8 mouse cellular contexts compared by ENCODE assay signal in genomic region chr6:121178700-121179358, GRCm38 (mm10). TPM values are rescaled to one million over a fixed set of nuclear protein-coding genes. Genes with fewer than 3 reads are reported as not detected.
DNase-seq lines count a peak whose midpoint lies in the region; ATAC-seq and TF ChIP-seq lines count a peak whose summit lies in the region.

No protein-coding gene starts in this region.

- no peak overlapping the region for H3K4me3 ChIP-seq in gastrocnemius, adult 2 months

- DNase-seq in gastrocnemius, adult 2 months: no peak
- DNase-seq in gastrocnemius, postnatal 36 days: no peak
- DNase-seq in 3T3-L1 (ENCODE audit: low read depth, low spot score) (peak; percentile 89), R1 (ENCODE audit: low read depth, low spot score) (peak; percentile 59)
- DNase-seq in embryo, embryonic 10 days (ENCODE audit: low spot score): peak; percentile 46
- peak; percentile 56 to 60 for DNase-seq in kidney, postnatal 4 days
- DNase-seq in spleen, postnatal 36 days (ENCODE audit: low spot score in 2 of 2): peak; percentile 22 to 29

- peak; percentile 36; the same call in 1 of the 2 replicates for ATAC-seq in megakaryocyte-erythroid progenitor cell, adult 5-6 weeks (replicated peaks; ENCODE audit: low FRiP score, low TSS enrichment, poor library complexity, severe bottlenecking)

- peak; percentile 81 for TF ChIP-seq CTCF in gastrocnemius, adult 2 months (IDR thresholded peaks at IDR 0.05)

- intact Hi-C loops in gastrocnemius, adult 2 months (cut with DNase I): loop anchor here (1.0 to 2.0 kb wide), 3 partner anchors 49 to 280 kb away; partner anchors contain the start of gene Mical3
- intact Hi-C loops in gastrocnemius, postnatal 36 days (cut with DNase I): loop anchor here (1.0 to 2.0 kb wide), 4 partner anchors 42 to 282 kb away; partner anchors contain the start of gene Mical3

- peak overlapping the region; percentile 51 for H3K27ac ChIP-seq in gastrocnemius, adult 2 months

RNA-seq across cellular contexts. Expression of gene Pex26, which starts 4.6 kb away (rescaled TPM):
- 1 to 10 TPM; 3.5 to 3.8 TPM for total RNA-seq in gastrocnemius, adult 2 months (2021)
- total RNA-seq in gastrocnemius, postnatal 36 days (2021): 1 to 10 TPM; 2.2 to 2.9 TPM
- total RNA-seq in megakaryocyte-erythroid progenitor cell, adult 5-6 weeks (2014; fragmentation: Nextera tagmentation): 6.3 and 9.5 TPM in 2 replicates
- total RNA-seq in megakaryocyte-erythroid progenitor cell, adult 5-6 weeks (2017): 6.2 and 7.1 TPM in 2 replicates

RNA-seq across cellular contexts. Expression of gene Tuba8, which starts 31.7 kb away (rescaled TPM):
- 100 to 1,000 TPM; 201 to 248 TPM for total RNA-seq in gastrocnemius, adult 2 months (2021)
- total RNA-seq in gastrocnemius, postnatal 36 days (2021): 100 to 1,000 TPM; 183 to 207 TPM
- 2.5 and 3.6 TPM in 2 replicates for total RNA-seq in megakaryocyte-erythroid progenitor cell, adult 5-6 weeks (2014; fragmentation: Nextera tagmentation)
- total RNA-seq in megakaryocyte-erythroid progenitor cell, adult 5-6 weeks (2017): 10.7 and 28.8 TPM in 2 replicates

RNA-seq across cellular contexts. Expression of gene Mical3, which starts 48.0 kb away (rescaled TPM):
- 10 to 100 TPM; 53.3 to 71.9 TPM for total RNA-seq in gastrocnemius, adult 2 months (2021)
- 10 to 100 TPM; 49.6 to 54.7 TPM for total RNA-seq in gastrocnemius, postnatal 36 days (2021)
- total RNA-seq in megakaryocyte-erythroid progenitor cell, adult 5-6 weeks (2014; fragmentation: Nextera tagmentation): 77.2 and 89.3 TPM in 2 replicates
- total RNA-seq in megakaryocyte-erythroid progenitor cell, adult 5-6 weeks (2017): 23.6 and 26.4 TPM in 2 replicates

Comparison
In these comparisons a context has a peak if more than half of its experiments do, and no peak if none do; other contexts are left out.
1. DNase-seq: peak in 3T3-L1 (single experiment), R1 (single experiment), embryo, embryonic 10 days (single experiment), kidney, postnatal 4 days (2 of 2) and spleen, postnatal 36 days (2 of 2); none in gastrocnemius, adult 2 months (single experiment) and gastrocnemius, postnatal 36 days (0 of 2).
2. RNA of gene Tuba8, which starts 31.7 kb away (total RNA-seq): 201 to 248 TPM in gastrocnemius, adult 2 months and 183 to 207 TPM in gastrocnemius, postnatal 36 days; 2.5 to 28.8 TPM in megakaryocyte-erythroid progenitor cell, adult 5-6 weeks; every median in the first group is over 4 times any median in the second.